Mouse (Mus musculus) stomach, postnatal 0 days (tissue): ENCODE measurements at regions not wholly inside any gene's neighbourhood (a gene's known extent, or its start where the extent isn't known, plus 50 kb on each side); places are given as distances from the start of the nearest gene placed in this dataset.

Experiments
- CTCF ChIP-seq: IDR thresholded peaks from 2 replicates; pipeline ENCODE4 v1.5.1; 2016; ENCODE audit warnings: antibody characterized with exemption, low read depth, mild to moderate bottlenecking, moderate library complexity
- EP300 ChIP-seq: optimal IDR thresholded peaks from 2 replicates; pipeline ENCODE3; 2016; ENCODE audit warnings: antibody characterized with exemption

DNA sequence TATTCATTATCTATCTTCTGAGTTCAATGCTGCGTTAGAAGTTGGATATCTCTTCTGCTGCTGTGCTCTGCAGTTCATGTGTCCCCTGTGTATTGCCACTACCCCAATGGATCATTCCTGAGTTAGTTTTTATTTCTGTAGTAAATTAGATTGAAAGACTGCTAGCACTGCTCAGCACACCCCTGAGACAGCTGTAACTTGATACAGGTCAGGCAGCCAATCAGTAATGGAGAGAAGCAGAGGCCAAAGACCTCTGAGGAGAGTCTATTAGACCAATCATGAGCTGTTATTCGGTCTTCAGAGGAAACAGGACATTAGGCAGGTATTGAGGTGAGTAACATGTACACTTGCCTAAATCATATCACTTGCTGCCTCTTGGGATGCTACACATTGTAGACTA lies 837.5 kb upstream of the Chordc1 start:
- TF ChIP-seq EP300 (no peak), CTCF (no peak)
